Mouse (Mus musculus) liver, embryonic 16.5 days (tissue): ENCODE measurements around the gene Psmc3ip. TPM values are rescaled to one million over a fixed set of nuclear protein-coding genes. Genes with fewer than 3 reads are reported as not detected.

Source experiments
- ATAC-seq: fragments of 200-750 bp; cut with Nextera tagmentation; 2 replicates; pipeline ENCODE4 v1.8.0; 2017; ENCODE audit warnings: low read depth, mild to moderate bottlenecking, moderate number of reproducible peaks, moderate library complexity
- H3K27ac ChIP-seq: fragments of 300-500 bp; sonication (generic); 2 replicates; pipeline ENCODE4 v1.5.1; 2014; ENCODE audit warnings: mild to moderate bottlenecking, low read length
- H3K27me3 ChIP-seq: fragments of 300-500 bp; sonication (generic); 2 replicates; pipeline ENCODE4 v1.6.1; 2014; ENCODE audit warnings: low read depth, low read length, mixed read lengths; ENCODE audit not compliant: control insufficient read depth, insufficient read depth
- H3K36me3 ChIP-seq: fragments of 300-500 bp; sonication (generic); 2 replicates; pipeline ENCODE4 v1.6.1; 2014; ENCODE audit warnings: mild to moderate bottlenecking; ENCODE audit not compliant: control insufficient read depth, insufficient read depth
- H3K4me1 ChIP-seq: fragments of 300-500 bp; sonication (generic); 2 replicates; pipeline ENCODE4 v1.6.1; 2014; ENCODE audit warnings: low read depth, low read length, mixed read lengths; ENCODE audit not compliant: control insufficient read depth
- H3K4me2 ChIP-seq: fragments of 300-500 bp; sonication (generic); 2 replicates; pipeline ENCODE4 v1.6.1; 2014; ENCODE audit warnings: low read depth, low read length, mixed read lengths
- H3K4me3 ChIP-seq: fragments of 300-500 bp; sonication (generic); 2 replicates; pipeline ENCODE4 v1.5.1; 2014; ENCODE audit warnings: low read depth, mild to moderate bottlenecking, low read length
- H3K9ac ChIP-seq: fragments of 300-500 bp; sonication (generic); 2 replicates; pipeline ENCODE4 v1.6.1; 2014; ENCODE audit warnings: low read depth, low read length
- H3K9me3 ChIP-seq: fragments of 300-500 bp; sonication (generic); replicated peaks from 2 replicates; pipeline ENCODE4 v1.6.1; 2016; ENCODE audit warnings: low read length; ENCODE audit not compliant: control insufficient read depth
- WGBS: fragments of 180-500 bp; shearing (Covaris S2); extraction: QIAGEN DNeasy Blood & Tissue Kit; methylation state at CpG from one replicate; pipeline ENCODE4 v1.1.7; 2014; ENCODE audit not compliant: insufficient replicate concordance; 5-methylcytosine and 5-hydroxymethylcytosine counted together
- polyA plus RNA-seq: library from polyadenylated mRNA; unstranded; fragments of >200 nt; fragmentation: Nextera tagmentation; extraction: Ambion mirVana; gene quantifications from 2 replicates; pipeline ENCODE4 v1.2.1, GENCODE M21; 2015

Gene Psmc3ip
- polyA plus RNA-seq, 1 experiment from 2014 or later: 11.7 TPM

GRCm38 (mm10) chr11:101056885-101057284 lies 38.4 kb downstream of the Psmc3ip start:
- Histone ChIP-seq H3K27me3 (no peaks in the 10 kb centered on the region), H3K27ac (no peak overlapping the region), H3K36me3 (peaks cover 33% of the 10 kb centered on the region), H3K4me1 (peaks cover 10% of the 10 kb centered on the region), H3K4me3 (no peak overlapping the region), H3K4me2 (no peak overlapping the region), H3K9me3 (peaks cover 3% of the 10 kb centered on the region; the same call in 1 of the 2 replicates), H3K9ac (no peak overlapping the region)
- WGBS: 61% methylated on average over 8 of the region's 8 CpGs
- no peak for ATAC-seq

- Histone ChIP-seq H3K4me1 (peaks cover 10% of the 10 kb centered on the region), H3K27me3 (no peaks in the 10 kb centered on the region), H3K36me3 (peaks cover 43% of the 10 kb centered on the region), H3K4me3 (no peak overlapping the region), H3K4me2 (no peak overlapping the region), H3K9me3 (peaks cover 3% of the 10 kb centered on the region; the same call in 1 of the 2 replicates), H3K9ac (no peak overlapping the region), H3K27ac (no peak overlapping the region)
- no peak for ATAC-seq
- 69% methylated on average over 14 of the region's 14 CpGs for WGBS
Measured at GRCm38 (mm10) chr11:101055418-101055817, 39.8 kb downstream of the Psmc3ip start.

GRCm38 (mm10) chr11:101053974-101054373 lies 41.3 kb downstream of the Psmc3ip start:
- 97% methylated on average over 1 of the region's 1 CpGs for WGBS
- Histone ChIP-seq H3K36me3 (peaks cover 58% of the 10 kb centered on the region), H3K9me3 (peaks cover 3% of the 10 kb centered on the region; the same call in 1 of the 2 replicates), H3K4me2 (no peak overlapping the region), H3K27me3 (no peaks in the 10 kb centered on the region), H3K4me3 (no peak overlapping the region), H3K27ac (no peak overlapping the region), H3K4me1 (peaks cover 10% of the 10 kb centered on the region), H3K9ac (no peak overlapping the region)
- no peak for ATAC-seq

GRCm38 (mm10) chr11:101052751-101053473 lies 42.3 kb downstream of the Psmc3ip start:
- no peak for ATAC-seq

GRCm38 (mm10) chr11:101051617-101052016 lies 43.6 kb downstream of the Psmc3ip start:
- H3K4me1 ChIP-seq: no peaks in the 10 kb centered on the region; the same call in 1 of the 2 replicates
- no peak overlapping the region for H3K27ac ChIP-seq
- H3K9me3 ChIP-seq: peaks cover 3% of the 10 kb centered on the region; the same call in 1 of the 2 replicates
- 84% methylated on average over 8 of the region's 8 CpGs for WGBS
- H3K9ac ChIP-seq: no peak overlapping the region
- no peak for ATAC-seq
- no peak overlapping the region for H3K4me2 ChIP-seq
- no peaks in the 10 kb centered on the region for H3K27me3 ChIP-seq
- peaks cover 75% of the 10 kb centered on the region for H3K36me3 ChIP-seq
- no peak overlapping the region for H3K4me3 ChIP-seq

More at GRCm38 (mm10) chr11:101052751-101053473, 42.3 kb downstream of the Psmc3ip start:
- H3K4me1 ChIP-seq: peaks cover 4% of the 10 kb centered on the region
- H3K9ac ChIP-seq: no peak overlapping the region
- H3K9me3 ChIP-seq: peaks cover 3% of the 10 kb centered on the region; the same call in 1 of the 2 replicates
- H3K4me2 ChIP-seq: no peak overlapping the region
- H3K4me3 ChIP-seq: no peak overlapping the region
- H3K36me3 ChIP-seq: peaks cover 68% of the 10 kb centered on the region
- WGBS: 62% methylated on average over 10 of the region's 10 CpGs
- no peaks in the 10 kb centered on the region for H3K27me3 ChIP-seq
- H3K27ac ChIP-seq: 0 out of 2 replicates have a peak overlapping the region, but pooled peaks have one; percentile 6

- no peak for ATAC-seq
- H3K4me2 ChIP-seq: no peak overlapping the region
- no peaks in the 10 kb centered on the region for H3K27me3 ChIP-seq
- H3K36me3 ChIP-seq: peaks cover 79% of the 10 kb centered on the region
- H3K9ac ChIP-seq: no peak overlapping the region
- 86% methylated on average over 6 of the region's 6 CpGs for WGBS
- no peak overlapping the region for H3K27ac ChIP-seq
- H3K4me1 ChIP-seq: no peaks in the 10 kb centered on the region; the same call in 1 of the 2 replicates
- H3K9me3 ChIP-seq: peaks cover 3% of the 10 kb centered on the region; the same call in 1 of the 2 replicates
- H3K4me3 ChIP-seq: no peak overlapping the region
Measured at GRCm38 (mm10) chr11:101051051-101051493, 44.2 kb downstream of the Psmc3ip start.

GRCm38 (mm10) chr11:101050359-101050758 lies 44.9 kb downstream of the Psmc3ip start:
- no peak overlapping the region for H3K27ac ChIP-seq
- no peak overlapping the region for H3K9ac ChIP-seq

GRCm38 (mm10) chr11:101047502-101047901 lies 47.7 kb downstream of the Psmc3ip start:
- H3K4me1 ChIP-seq: no peaks in the 10 kb centered on the region
- no peak overlapping the region for H3K4me2 ChIP-seq
- peaks cover 89% of the 10 kb centered on the region for H3K36me3 ChIP-seq
- no peak overlapping the region for H3K27ac ChIP-seq
- no peak overlapping the region for H3K9ac ChIP-seq
- no peak for ATAC-seq
- H3K4me3 ChIP-seq: no peak overlapping the region
- 56% methylated on average over 3 of the region's 3 CpGs for whole genome bisulfite sequencing
- H3K9me3 ChIP-seq: no peaks in the 10 kb centered on the region
- no peaks in the 10 kb centered on the region for H3K27me3 ChIP-seq

More at GRCm38 (mm10) chr11:101050359-101050758, 44.9 kb downstream of the Psmc3ip start:
- WGBS: 89% methylated on average over 9 of the region's 9 CpGs
- no peaks in the 10 kb centered on the region; the same call in 1 of the 2 replicates for H3K4me1 ChIP-seq
- H3K9me3 ChIP-seq: peaks cover 3% of the 10 kb centered on the region; the same call in 1 of the 2 replicates
- H3K27me3 ChIP-seq: no peaks in the 10 kb centered on the region
- H3K4me2 ChIP-seq: no peak overlapping the region
- no peak overlapping the region for H3K4me3 ChIP-seq
- no peak for ATAC-seq
- peaks cover 79% of the 10 kb centered on the region for H3K36me3 ChIP-seq

GRCm38 (mm10) chr11:101046440-101046839 lies 48.8 kb downstream of the Psmc3ip start:
- no peak overlapping the region for H3K4me3 ChIP-seq
- H3K9me3 ChIP-seq: no peaks in the 10 kb centered on the region
- no peak overlapping the region for H3K27ac ChIP-seq
- no peaks in the 10 kb centered on the region for H3K27me3 ChIP-seq
- peaks cover 88% of the 10 kb centered on the region for H3K36me3 ChIP-seq
- 44% methylated on average over 9 of the region's 9 CpGs for WGBS
- peak; percentile 21; the same call in 1 of the 2 replicates for ATAC-seq
- H3K4me2 ChIP-seq: no peak overlapping the region
- H3K9ac ChIP-seq: no peak overlapping the region
- H3K4me1 ChIP-seq: no peaks in the 10 kb centered on the region
